Mouse (Mus musculus) large intestine, adult 2 months (tissue): ENCODE measurements around the gene Nfkbil1. TPM values are rescaled to one million over a fixed set of nuclear protein-coding genes. Genes with fewer than 3 reads are reported as not detected.
"Not testable (repeated sequence)": the region's sequence is repeated elsewhere in the genome, so short reads cannot be mapped to it uniquely, and the experiment has no call there.

Experiments
- DNase-seq: peaks from one replicate; pipeline ENCODE4 v3.0.0-alpha.2; 2012; ENCODE audit warnings: low read depth, low spot score
- WGBS: fragments of 180-500 bp; shearing (Covaris S2); methylation state at CpG from one replicate; pipeline ENCODE4 v1.1.7; 2018; 5-methylcytosine and 5-hydroxymethylcytosine counted together
- polyA plus RNA-seq: library from polyadenylated mRNA; depleted of rRNA; stranded (reverse); fragments of >200 nt; gene quantifications from 2 replicates; pipeline ENCODE4 v1.2.3, GENCODE M21; 2012

Nfkbil1 gene
- polyA plus RNA-seq, 1 experiment = 11.8 TPM

- WGBS = 18% methylated on average over 12 of the region's 12 CpGs
- peak; percentile 59 for DNase-seq
Observed at GRCm38 (mm10) chr17:35240384-35241304, 5.1 kb upstream of the Nfkbil1 start.

- no peak for DNase-seq
- 77% methylated on average over 5 of the region's 5 CpGs for WGBS
Observed at GRCm38 (mm10) chr17:35239700-35240099, 4.1 kb upstream of the Nfkbil1 start.

GRCm38 (mm10) chr17:35237504-35237903 is 1.9 kb upstream of the Nfkbil1 start:
- DNase-seq = no peak
- WGBS = 95% methylated on average over 12 of the region's 12 CpGs

- no peak for DNase-seq
- WGBS = 86% methylated on average over 9 of the region's 9 CpGs
Observed at GRCm38 (mm10) chr17:35236996-35237395, 1.4 kb upstream of the Nfkbil1 start.

- peak; percentile 76 for DNase-seq
- 2% methylated on average over 18 of the region's 18 CpGs for WGBS
Observed at GRCm38 (mm10) chr17:35236390-35236746, 776 bp upstream of the Nfkbil1 start.

GRCm38 (mm10) chr17:35234903-35235302 is 689 bp downstream of the Nfkbil1 start:
- WGBS = 2% methylated on average over 31 of the region's 31 CpGs
- DNase-seq = no peak

GRCm38 (mm10) chr17:35234090-35234489 is 1.5 kb downstream of the Nfkbil1 start:
- not testable (repeated sequence) for DNase-seq
- WGBS = 38% methylated on average over 7 of the region's 7 CpGs

- 15% methylated on average over 18 of the region's 18 CpGs for WGBS
- no peak for DNase-seq
Observed at GRCm38 (mm10) chr17:35233114-35233980, 2.2 kb downstream of the Nfkbil1 start, which contains the start of gene Atp6v1g2. Gene Atp6v1g2, plus strand, starts transcription at chr17:35233660.

- WGBS = 54% methylated on average over 5 of the region's 5 CpGs
- DNase-seq = no peak
Observed at GRCm38 (mm10) chr17:35232659-35233058, 2.9 kb downstream of the Nfkbil1 start.

GRCm38 (mm10) chr17:35232043-35232442 is 3.5 kb downstream of the Nfkbil1 start:
- DNase-seq = no peak
- WGBS = 12% methylated on average over 12 of the region's 12 CpGs

- no peak for DNase-seq
- WGBS = 86% methylated on average over 10 of the region's 10 CpGs
Observed at GRCm38 (mm10) chr17:35231022-35231421, 4.6 kb downstream of the Nfkbil1 start.

GRCm38 (mm10) chr17:35226561-35227046 is 9.0 kb downstream of the Nfkbil1 start:
- WGBS = 81% methylated on average over 14 of the region's 14 CpGs
- no peak for DNase-seq

- 85% methylated on average over 5 of the region's 5 CpGs for WGBS
- no peak for DNase-seq
Observed at GRCm38 (mm10) chr17:35225456-35225855, 10.1 kb downstream of the Nfkbil1 start.

- no peak for DNase-seq
- WGBS = 94% methylated on average over 4 of the region's 4 CpGs
Observed at GRCm38 (mm10) chr17:35224641-35225040, 11.0 kb downstream of the Nfkbil1 start.

GRCm38 (mm10) chr17:35222299-35222698 is 13.3 kb downstream of the Nfkbil1 start:
- no peak for DNase-seq
- 56% methylated on average over 6 of the region's 6 CpGs for WGBS

- 70% methylated on average over 28 of the region's 28 CpGs for WGBS
- DNase-seq = no peak
Observed at GRCm38 (mm10) chr17:35220156-35220952, 15.2 kb downstream of the Nfkbil1 start, which contains the start of gene Gm16181. Gene Gm16181, plus strand, starts transcription at chr17:35220834.

GRCm38 (mm10) chr17:35219601-35220041 is 16.0 kb downstream of the Nfkbil1 start:
- 65% methylated on average over 6 of the region's 6 CpGs for WGBS
- no peak for DNase-seq

- WGBS = 83% methylated on average over 18 of the region's 18 CpGs
- no peak for DNase-seq
Observed at GRCm38 (mm10) chr17:35218516-35219193, 16.9 kb downstream of the Nfkbil1 start.

- 49% methylated on average over 5 of the region's 5 CpGs for WGBS
Observed at GRCm38 (mm10) chr17:35213071-35213470, 22.5 kb downstream of the Nfkbil1 start.

More at GRCm38 (mm10) chr17:35213071-35213470, 22.5 kb downstream of the Nfkbil1 start:
- no peak for DNase-seq
